Mouse (Mus musculus) midbrain, postnatal 0 days (tissue): ENCODE data around the gene Cachd1. TPM values are rescaled to one million over a fixed set of nuclear protein-coding genes. Genes with fewer than 3 reads are reported as not detected.

Experiments
- ATAC-seq: fragments of 200-750 bp; cut with Nextera tagmentation; 2 replicates; pipeline ENCODE4 v1.8.0; 2017; ENCODE audit warnings: moderate number of reproducible peaks, mild to moderate bottlenecking, moderate TSS enrichment, moderate library complexity; ENCODE audit not compliant: low FRiP score
- DNase-seq: peaks from one replicate; pipeline ENCODE4 v3.0.0-alpha.2; 2015; ENCODE audit warnings: low spot score
- H3K27ac ChIP-seq: fragments of 300-500 bp; sonication (generic); 2 replicates; pipeline ENCODE4 v1.5.1; 2014; ENCODE audit warnings: low read depth, mild to moderate bottlenecking, low read length, mixed read lengths
- H3K27me3 ChIP-seq: fragments of 300-500 bp; sonication (generic); 2 replicates; pipeline ENCODE4 v1.6.1; 2014; ENCODE audit warnings: low read length, control low read depth, mixed read lengths; ENCODE audit not compliant: insufficient read depth
- H3K36me3 ChIP-seq: fragments of 300-500 bp; sonication (generic); 2 replicates; pipeline ENCODE4 v1.6.1; 2014; ENCODE audit warnings: low read length, control low read depth, mixed read lengths; ENCODE audit not compliant: insufficient read depth
- H3K4me1 ChIP-seq: fragments of 300-500 bp; sonication (generic); 2 replicates; pipeline ENCODE4 v1.6.1; 2014; ENCODE audit warnings: mild to moderate bottlenecking, control low read depth, antibody characterized with exemption, low read length, mixed read lengths; ENCODE audit not compliant: insufficient read depth
- H3K4me2 ChIP-seq: fragments of 300-500 bp; sonication (generic); 2 replicates; pipeline ENCODE4 v1.6.1; 2014; ENCODE audit warnings: low read depth, mild to moderate bottlenecking, low read length, mixed read lengths; ENCODE audit not compliant: poor library complexity, severe bottlenecking
- H3K4me3 ChIP-seq: fragments of 300-500 bp; sonication (generic); 2 replicates; pipeline ENCODE4 v1.5.1; 2014; ENCODE audit warnings: low read depth, mild to moderate bottlenecking, low read length, moderate library complexity
- H3K9ac ChIP-seq: fragments of 300-500 bp; sonication (generic); replicated peaks from 2 replicates; pipeline ENCODE4 v1.6.1; 2014; ENCODE audit warnings: mild to moderate bottlenecking, low read length, moderate library complexity, mixed read lengths; ENCODE audit not compliant: poor library complexity, severe bottlenecking
- H3K9me3 ChIP-seq: fragments of 300-500 bp; sonication (generic); 2 replicates; pipeline ENCODE4 v1.6.1; 2016; ENCODE audit warnings: low read length, control low read depth
- CTCF ChIP-seq: IDR thresholded peaks from 2 replicates; pipeline ENCODE4 v1.5.1; 2016; ENCODE audit warnings: antibody characterized with exemption, mild to moderate bottlenecking
- WGBS: fragments of 180-500 bp; shearing (Covaris S2); extraction: QIAGEN DNeasy Blood & Tissue Kit; methylation state at CpG from one replicate; pipeline ENCODE4 v1.1.7; 2014; 5-methylcytosine and 5-hydroxymethylcytosine counted together
- polyA plus RNA-seq: library from polyadenylated mRNA; unstranded; fragments of >200 nt; fragmentation: Nextera tagmentation; extraction: Ambion mirVana; gene quantifications from 2 replicates; pipeline ENCODE4 v1.2.1, GENCODE M21; 2015
- total RNA-seq: library from RNA; depleted of rRNA; stranded (reverse); fragments of >200 nt; gene quantifications from 2 replicates; pipeline ENCODE4 v1.2.3, GENCODE M21; 2014

The Cachd1 gene
- total and polyA plus RNA-seq, 2 experiments from 2014 or later, result 26.5 to 52.2 TPM

GRCm38 (mm10) chr4:100795523-100795922, 19.0 kb downstream of the Cachd1 start:
- DNase-seq (no peak), ATAC-seq (no peak)
- Histone ChIP-seq H3K4me1 (peaks cover 7% of the 10 kb centered on the region), H3K9ac (no peak overlapping the region), H3K36me3 (no peaks in the 10 kb centered on the region), H3K4me2 (no peak overlapping the region), H3K9me3 (no peaks in the 10 kb centered on the region), H3K27me3 (no peaks in the 10 kb centered on the region), H3K4me3 (no peak overlapping the region), H3K27ac (no peak overlapping the region)
- TF ChIP-seq CTCF, result no peak
- 13% methylated on average over 5 of the region's 5 CpGs for WGBS

- DNase-seq (peak; percentile 58), ATAC-seq (no peak)
- Histone ChIP-seq H3K4me1 (peaks cover 7% of the 10 kb centered on the region), H3K27ac (no peak overlapping the region), H3K4me2 (no peak overlapping the region), H3K36me3 (no peaks in the 10 kb centered on the region), H3K27me3 (no peaks in the 10 kb centered on the region), H3K4me3 (no peak overlapping the region), H3K9ac (no peak overlapping the region), H3K9me3 (no peaks in the 10 kb centered on the region)
- 77% methylated on average over 14 of the region's 14 CpGs for WGBS
- no peak for TF ChIP-seq CTCF
Observed at GRCm38 (mm10) chr4:100800730-100801442, 24.4 kb downstream of the Cachd1 start.

GRCm38 (mm10) chr4:100801443-100801786, 24.9 kb downstream of the Cachd1 start:
- DNase-seq (no peak), ATAC-seq (no peak)
- H3K27ac ChIP-seq, result no peak overlapping the region
- H3K36me3 ChIP-seq, result no peaks in the 10 kb centered on the region
- no peaks in the 10 kb centered on the region for H3K9me3 ChIP-seq
- H3K9ac ChIP-seq, result no peak overlapping the region
- no peak for TF ChIP-seq CTCF
- H3K4me3 ChIP-seq, result no peak overlapping the region
- no peaks in the 10 kb centered on the region for H3K27me3 ChIP-seq
- no peak overlapping the region for H3K4me2 ChIP-seq
- H3K4me1 ChIP-seq, result peaks cover 7% of the 10 kb centered on the region
- 48% methylated on average over 3 of the region's 3 CpGs for WGBS

GRCm38 (mm10) chr4:100811057-100811695, 34.7 kb downstream of the Cachd1 start:
- no peak for DNase-seq
- Histone ChIP-seq H3K36me3 (no peaks in the 10 kb centered on the region), H3K4me2 (no peak overlapping the region), H3K9me3 (no peaks in the 10 kb centered on the region), H3K27me3 (no peaks in the 10 kb centered on the region), H3K9ac (no peak overlapping the region), H3K4me1 (no peaks in the 10 kb centered on the region), H3K27ac (0 out of 2 replicates have a peak overlapping the region, but pooled peaks have one; percentile 32), H3K4me3 (no peak overlapping the region)
- ATAC-seq, result no peak
- WGBS, result 13% methylated on average over 5 of the region's 5 CpGs
- no peak for TF ChIP-seq CTCF

- no peak overlapping the region for H3K4me2 ChIP-seq
- ATAC-seq (no peak), DNase-seq (peak; percentile 4)
- H3K9ac ChIP-seq, result no peak overlapping the region
- no peak for TF ChIP-seq CTCF
- no peak overlapping the region for H3K4me3 ChIP-seq
- 28% methylated on average over 8 of the region's 8 CpGs for WGBS
- H3K27me3 ChIP-seq, result no peaks in the 10 kb centered on the region
- no peaks in the 10 kb centered on the region for H3K9me3 ChIP-seq
- no peaks in the 10 kb centered on the region for H3K4me1 ChIP-seq
- 0 out of 2 replicates have a peak overlapping the region, but pooled peaks have one; percentile 26 for H3K27ac ChIP-seq
- no peaks in the 10 kb centered on the region for H3K36me3 ChIP-seq
Observed at GRCm38 (mm10) chr4:100811802-100812510, 35.5 kb downstream of the Cachd1 start.
